Mouse (Mus musculus): ENCODE measurements around the gene Olfr1280. TPM values are rescaled to one million over a fixed set of nuclear protein-coding genes. Genes with fewer than 3 reads are reported as not detected.
"Not testable (repeated sequence)": the region's sequence is repeated elsewhere in the genome, so short reads cannot be mapped to it uniquely, and the experiment has no call there.

Gene Olfr1280
- total RNA-seq (2017): not detected in 3 replicates

DNA sequence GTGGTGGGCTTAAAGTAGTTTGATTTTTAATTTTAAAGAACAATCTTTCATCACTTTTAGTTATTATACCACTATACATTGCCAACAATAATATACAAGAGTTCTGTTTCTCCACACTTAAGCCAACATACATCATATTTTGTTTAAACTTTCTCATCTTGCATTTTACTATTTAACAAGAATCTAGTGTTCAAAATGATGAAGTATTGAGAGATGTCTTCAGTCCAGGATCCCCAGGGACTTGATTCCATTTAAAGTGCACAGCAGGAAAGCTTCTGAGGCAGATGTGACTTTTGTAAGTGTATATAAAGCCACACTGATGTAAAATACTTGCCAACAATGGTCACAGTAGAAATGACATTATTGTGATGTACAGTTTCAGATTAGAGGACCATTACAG lies at the start of gene Olfr1280:
Gene Olfr1280 (plus strand): TSS at position 301 of the 400 bp plus-strand sequence.
- no peak for ATAC-seq (replicated peaks; ENCODE audit: insufficient number of reproducible peaks, low FRiP score, low TSS enrichment, poor library complexity, severe bottlenecking)

DNA sequence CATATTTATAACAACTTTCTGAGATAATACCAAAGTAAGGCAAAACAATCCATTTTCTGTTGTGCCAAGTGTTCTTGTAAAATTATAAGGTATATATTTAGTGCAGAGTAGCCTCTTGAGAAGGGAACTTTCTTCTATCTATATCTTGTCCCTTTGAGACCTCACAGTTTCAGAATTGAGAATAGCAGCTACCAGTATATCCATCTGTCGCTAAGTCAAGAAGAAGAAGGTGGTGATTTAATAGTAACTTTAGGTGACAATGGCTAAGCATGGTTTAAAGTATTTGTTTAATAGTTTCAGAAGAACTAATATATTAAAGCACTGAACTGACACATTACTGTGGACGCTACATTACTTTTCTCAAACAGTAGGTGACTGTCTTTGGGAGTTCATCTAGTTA lies 39.8 kb upstream of the Olfr1280 start, which contains the start of gene Olfr1277:
Gene Olfr1277 (minus strand): TSS at position 101 of the 400 bp plus-strand sequence.
- ATAC-seq (replicated peaks; ENCODE audit: insufficient number of reproducible peaks, low FRiP score, low TSS enrichment, poor library complexity, severe bottlenecking): no peak

DNA sequence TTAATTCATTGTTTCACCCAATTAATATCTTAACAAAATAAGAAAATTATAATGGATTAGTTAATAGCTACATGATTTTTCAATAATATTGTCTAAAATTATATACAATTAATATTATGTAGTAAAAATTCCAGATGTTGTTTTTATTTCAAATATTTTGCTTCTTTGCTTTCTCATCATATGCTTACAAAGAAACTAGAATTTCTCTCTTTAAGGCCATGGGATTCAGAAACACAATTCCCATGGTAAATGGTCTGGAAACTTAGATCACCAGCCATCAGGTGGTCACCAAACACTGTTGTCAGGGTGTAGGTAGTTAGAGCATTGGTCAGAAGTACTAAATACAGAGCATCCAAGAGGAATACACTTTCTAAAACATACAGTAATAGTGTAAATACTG lies 24.0 kb upstream of the Olfr1280 start, which contains the start of gene Olfr1278:
Gene Olfr1278 (plus strand): TSS at position 301 of the 400 bp plus-strand sequence.
- no peak for ATAC-seq (replicated peaks; ENCODE audit: insufficient number of reproducible peaks, low FRiP score, low TSS enrichment, poor library complexity, severe bottlenecking)

DNA sequence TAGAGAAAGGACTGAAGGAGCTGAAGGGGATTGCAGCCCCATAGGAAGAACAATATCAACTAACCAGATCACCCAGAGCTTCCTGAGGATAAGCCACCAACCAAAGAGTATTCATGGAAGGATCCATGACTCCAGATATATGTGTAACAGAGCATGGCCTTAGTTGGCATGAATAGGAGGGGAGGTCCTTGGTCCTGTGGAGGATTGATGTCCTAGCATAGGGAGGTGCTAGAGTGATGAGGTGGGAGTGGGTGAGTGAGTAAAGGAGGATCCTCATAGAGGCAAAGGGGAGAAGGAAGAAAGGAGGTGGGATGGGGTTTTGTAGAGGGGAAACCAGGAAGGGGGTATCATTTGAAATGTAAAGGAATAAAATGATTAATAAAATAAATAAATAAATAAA lies 15.3 kb upstream of the Olfr1280 start:
- no peak for ATAC-seq (replicated peaks; ENCODE audit: insufficient number of reproducible peaks, low FRiP score, low TSS enrichment, poor library complexity, severe bottlenecking)

- ATAC-seq (replicated peaks; ENCODE audit: insufficient number of reproducible peaks, low FRiP score, low TSS enrichment, poor library complexity, severe bottlenecking): no peak
Observed at GRCm38 (mm10) chr2:111300374-111300773, 13.4 kb upstream of the Olfr1280 start, which contains the start of gene Olfr1279. Gene Olfr1279 (plus strand): TSS chr2:111300635.

DNA sequence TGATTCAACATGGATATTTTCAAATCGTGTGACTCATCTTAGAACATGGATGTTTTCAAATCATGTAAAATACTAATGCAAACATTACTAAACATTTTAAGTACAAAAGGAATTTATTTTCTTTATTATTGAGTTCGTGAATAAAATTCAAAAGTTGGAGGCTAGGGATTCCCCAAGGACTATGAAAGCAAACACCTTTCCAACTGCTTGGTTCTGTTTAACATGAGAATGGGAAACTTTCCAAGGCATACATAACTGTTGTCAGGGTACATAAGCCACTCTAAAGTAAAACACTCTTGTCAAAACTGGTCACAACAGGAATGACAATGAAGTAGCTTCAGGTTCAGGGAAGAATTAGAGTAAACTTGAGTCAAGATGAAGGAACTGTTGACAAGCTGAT lies 12.4 kb downstream of the Olfr1280 start, which contains the start of gene Olfr1281:
Gene Olfr1281 (plus strand): TSS at position 301 of the 400 bp plus-strand sequence.
- ATAC-seq (replicated peaks; ENCODE audit: insufficient number of reproducible peaks, low FRiP score, low TSS enrichment, poor library complexity, severe bottlenecking): no peak

DNA sequence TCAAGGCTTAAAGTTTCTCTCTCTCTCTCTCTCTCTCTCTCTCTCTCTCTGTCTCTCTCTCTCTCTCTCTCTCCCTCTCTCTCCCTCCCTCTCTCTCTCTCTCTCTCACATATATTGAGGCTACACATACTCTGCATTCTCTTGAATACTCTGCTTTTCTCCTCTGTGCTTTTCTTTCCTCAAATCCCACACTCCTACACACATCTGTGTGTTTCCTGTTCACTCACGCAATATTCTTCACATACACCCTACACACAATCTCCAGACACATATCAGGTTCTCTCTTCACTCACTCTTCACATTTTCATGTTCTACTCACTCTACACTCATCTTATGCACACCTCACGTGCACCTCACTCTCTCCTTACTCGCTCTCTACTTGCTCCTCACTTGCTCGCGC lies 19.9 kb downstream of the Olfr1280 start:
- ATAC-seq (replicated peaks; ENCODE audit: insufficient number of reproducible peaks, low FRiP score, low TSS enrichment, poor library complexity, severe bottlenecking): not testable (repeated sequence)

- no peak for ATAC-seq (replicated peaks; ENCODE audit: insufficient number of reproducible peaks, low FRiP score, low TSS enrichment, poor library complexity, severe bottlenecking)
Observed at GRCm38 (mm10) chr2:111335976-111336375, 22.2 kb downstream of the Olfr1280 start, which contains the start of gene Olfr1282. Gene Olfr1282 (minus strand): TSS chr2:111336076.

DNA sequence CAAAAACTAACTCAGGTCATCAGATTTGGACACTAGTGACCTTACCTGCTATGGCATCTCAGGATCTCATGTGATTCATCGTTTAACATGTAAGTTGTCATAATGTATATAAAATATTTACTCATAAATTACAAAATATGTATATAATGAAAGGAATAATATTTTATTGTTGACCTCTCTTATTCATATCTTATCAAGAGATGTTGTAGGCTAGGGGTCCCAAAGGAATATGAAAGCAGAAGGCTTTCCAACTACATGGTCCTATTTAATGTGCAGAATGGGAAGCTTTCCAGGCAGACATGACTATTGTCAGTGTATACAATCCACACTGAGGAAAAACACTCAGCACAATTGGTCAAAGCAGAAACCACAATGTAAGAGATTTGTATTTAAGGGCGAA lies 52.7 kb downstream of the Olfr1280 start, which contains the start of gene Olfr1283:
Gene Olfr1283 (plus strand): TSS at position 301 of the 400 bp plus-strand sequence.
- ATAC-seq (replicated peaks; ENCODE audit: insufficient number of reproducible peaks, low FRiP score, low TSS enrichment, poor library complexity, severe bottlenecking): no peak

DNA sequence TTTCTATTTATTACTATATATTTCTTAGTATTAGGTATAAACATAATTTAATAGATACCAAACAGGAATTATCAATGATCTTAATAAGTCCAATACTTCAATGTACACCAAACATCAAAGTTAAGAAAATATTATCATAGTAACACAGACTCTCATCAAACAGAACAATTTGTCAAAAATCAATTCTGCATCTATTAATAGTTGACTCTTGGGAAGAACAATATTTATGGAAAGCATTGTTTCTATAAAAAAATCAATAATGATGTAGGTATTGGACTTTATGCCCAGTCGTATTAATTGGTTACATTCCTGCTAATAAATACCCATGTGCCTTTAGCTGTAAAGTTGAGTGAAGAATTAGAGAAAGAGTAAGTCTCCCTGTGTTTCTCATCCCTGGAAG lies 61.4 kb downstream of the Olfr1280 start, which contains the start of gene Olfr1284:
Gene Olfr1284 (plus strand): TSS at position 301 of the 400 bp plus-strand sequence.
- no peak for ATAC-seq (replicated peaks; ENCODE audit: insufficient number of reproducible peaks, low FRiP score, low TSS enrichment, poor library complexity, severe bottlenecking)

Other genes with a start within 250 kb of the Olfr1280 start
- gene Gm13941, start 208.0 kb upstream of the Olfr1280 start, total RNA-seq (2017): 4.3 TPM in 1 of 3 replicates, not detected in the others
- not detected in 3 replicates for gene Gm15130, start 161.1 kb upstream of the Olfr1280 start, total RNA-seq (2017)
- gene 4930430A15Rik, start 84.4 kb upstream of the Olfr1280 start, total RNA-seq (2017): not detected in 3 replicates
- not detected in 3 replicates for gene Olfr1275, start 78.7 kb upstream of the Olfr1280 start, total RNA-seq (2017)
- not detected in 3 replicates for gene Olfr1276, start 59.5 kb upstream of the Olfr1280 start, total RNA-seq (2017)
- not detected in 3 replicates for gene Olfr1277, start 39.9 kb upstream of the Olfr1280 start, total RNA-seq (2017)
- not detected in 3 replicates for gene Olfr1278, start 23.9 kb upstream of the Olfr1280 start, total RNA-seq (2017)
- not detected in 3 replicates for gene Olfr1279, start 13.4 kb upstream of the Olfr1280 start, total RNA-seq (2017)
- gene Olfr1281, start 12.5 kb downstream of the Olfr1280 start, total RNA-seq (2017): not detected in 3 replicates
- not detected in 3 replicates for gene Olfr1282, start 22.1 kb downstream of the Olfr1280 start, total RNA-seq (2017)
- not detected in 3 replicates for gene Olfr1283, start 52.8 kb downstream of the Olfr1280 start, total RNA-seq (2017)
- not detected in 3 replicates for gene Olfr1284, start 61.5 kb downstream of the Olfr1280 start, total RNA-seq (2017)
- not detected in 3 replicates for gene Olfr1286, start 109.1 kb downstream of the Olfr1280 start, total RNA-seq (2017)
- not detected in 3 replicates for gene Olfr1287, start 135.1 kb downstream of the Olfr1280 start, total RNA-seq (2017)
- not detected in 3 replicates for gene Olfr1288, start 160.1 kb downstream of the Olfr1280 start, total RNA-seq (2017)
- gene Olfr1289, start 166.8 kb downstream of the Olfr1280 start, total RNA-seq (2017): not detected in 3 replicates
- gene Olfr1290, start 179.8 kb downstream of the Olfr1280 start, total RNA-seq (2017): not detected in 3 replicates
- not detected in 3 replicates for gene Olfr1291-ps1, start 183.2 kb downstream of the Olfr1280 start, total RNA-seq (2017)
- gene Olfr1293-ps, start 211.2 kb downstream of the Olfr1280 start, total RNA-seq (2017): not detected in 3 replicates
- not detected in 3 replicates for gene Olfr1294, start 226.3 kb downstream of the Olfr1280 start, total RNA-seq (2017)